Mouse (Mus musculus): ENCODE measurements at regions not wholly inside any gene's neighbourhood (a gene's known extent, or its start where the extent isn't known, plus 50 kb on each side); places are given as distances from the start of the nearest gene placed in this dataset.

DNA sequence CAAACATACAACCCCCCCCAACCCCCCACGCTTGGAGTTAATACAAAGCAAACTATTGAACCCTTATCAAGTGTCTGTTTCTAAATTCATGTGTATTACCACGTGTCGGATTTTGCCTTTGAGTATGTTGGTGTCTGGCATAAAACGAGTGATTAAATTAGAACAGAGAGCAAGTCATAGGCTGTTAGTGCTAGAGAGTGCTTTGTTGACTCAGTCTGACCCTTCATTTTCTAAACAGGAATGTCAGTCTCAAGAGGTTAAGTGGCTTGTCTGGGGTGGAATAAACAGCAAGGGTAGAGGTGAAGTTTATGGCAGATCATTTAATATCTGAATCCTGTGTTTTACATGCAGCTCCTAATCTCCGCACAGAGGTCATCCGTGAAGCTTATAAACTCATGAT, 104.1 kb downstream of the Uchl5 start:
- DNase-seq (ENCODE audit: low spot score), result no peak

DNA sequence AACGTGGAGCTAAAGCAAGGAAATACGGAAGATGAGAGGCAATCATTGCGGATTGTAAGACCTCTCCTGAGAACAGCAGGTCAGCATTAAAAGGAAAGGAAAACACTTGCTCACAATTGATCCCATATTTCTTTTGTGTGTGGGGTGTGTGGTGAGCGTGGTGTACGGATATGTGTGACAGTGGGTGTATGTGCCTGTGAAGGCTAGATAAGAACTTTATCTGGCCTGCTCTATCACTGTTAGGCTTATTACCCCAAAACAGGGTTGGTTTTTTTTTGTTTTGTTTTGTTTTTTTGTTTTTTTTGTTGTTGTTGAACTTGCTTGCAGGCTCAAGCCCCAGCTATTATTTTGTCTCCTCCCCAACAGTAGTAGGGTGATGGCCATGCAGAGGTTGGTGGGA, 102.5 kb downstream of the Uchl5 start:
- DNase-seq (ENCODE audit: low spot score), result no peak

DNA sequence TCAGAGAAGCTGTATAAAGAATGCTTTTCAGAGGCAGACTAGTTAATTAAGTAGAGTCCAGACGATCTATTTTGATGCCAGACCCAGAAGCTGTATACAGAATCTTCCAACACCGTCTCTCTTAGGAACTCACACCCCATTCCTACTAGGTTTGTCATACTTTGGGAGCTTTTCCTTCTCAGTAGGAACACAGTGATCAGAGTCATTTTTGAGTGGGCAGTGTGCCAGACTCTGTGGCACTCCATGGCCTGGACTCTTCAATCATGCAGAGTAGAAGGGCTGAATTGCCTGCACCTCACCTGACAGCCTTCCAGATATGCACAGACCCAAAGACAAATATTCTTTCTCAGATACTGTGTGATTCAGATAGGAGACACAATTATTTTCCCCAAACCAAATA, 101.2 kb downstream of the Uchl5 start:
- DNase-seq (ENCODE audit: low spot score), result no peak

DNA sequence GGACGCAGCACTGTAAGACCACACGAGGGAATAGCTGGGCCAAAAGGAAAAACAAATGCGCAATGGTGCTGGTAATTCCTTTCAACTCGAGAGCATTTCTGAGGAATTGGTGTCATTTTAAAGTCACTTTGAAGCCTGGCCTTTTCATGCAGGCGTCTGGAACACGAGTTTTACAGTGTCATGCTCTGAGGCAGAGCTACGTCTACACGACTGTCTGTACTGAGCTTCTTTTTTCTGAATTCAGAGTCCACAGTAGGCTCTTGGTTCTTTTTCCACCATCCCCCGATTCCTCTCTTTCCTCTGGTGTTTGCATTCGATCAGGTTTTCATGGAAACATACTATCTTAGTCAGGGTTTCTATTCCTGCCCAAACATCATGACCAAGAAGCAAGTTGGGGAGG, 83.2 kb downstream of the Uchl5 start:
- no peak for DNase-seq (ENCODE audit: low spot score)

DNA sequence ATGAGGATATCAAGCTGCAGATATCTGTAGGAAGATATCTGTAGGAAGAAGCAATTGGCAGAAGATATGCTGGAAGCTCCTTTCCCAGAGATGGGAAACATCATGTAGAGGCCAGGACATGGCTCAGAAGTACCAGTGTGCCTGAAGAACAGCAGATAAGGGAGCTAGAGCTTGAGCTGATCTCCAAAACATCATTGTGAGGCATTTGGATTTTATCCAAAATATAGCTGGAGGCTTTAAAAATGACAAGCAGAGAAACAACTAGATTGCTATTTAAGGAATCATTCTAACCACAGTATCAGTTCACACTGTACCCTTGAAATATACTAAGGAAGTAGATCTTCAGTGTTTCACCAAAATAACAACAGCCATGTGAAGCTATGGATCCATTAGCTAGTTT, 81.5 kb downstream of the Uchl5 start:
- no peak for DNase-seq (ENCODE audit: low spot score)
